Mouse (Mus musculus): Measurements from ENCODE around the gene Haus6. TPM values are rescaled to one million over a fixed set of nuclear protein-coding genes. Genes with fewer than 3 reads are reported as not detected.
A peak's percentile ranks its signal among the peaks of the same experiment; 100 is the strongest.

Gene Haus6
- polyA plus RNA-seq, 1 experiment from 2014 or later, result 30.7 TPM

DNA sequence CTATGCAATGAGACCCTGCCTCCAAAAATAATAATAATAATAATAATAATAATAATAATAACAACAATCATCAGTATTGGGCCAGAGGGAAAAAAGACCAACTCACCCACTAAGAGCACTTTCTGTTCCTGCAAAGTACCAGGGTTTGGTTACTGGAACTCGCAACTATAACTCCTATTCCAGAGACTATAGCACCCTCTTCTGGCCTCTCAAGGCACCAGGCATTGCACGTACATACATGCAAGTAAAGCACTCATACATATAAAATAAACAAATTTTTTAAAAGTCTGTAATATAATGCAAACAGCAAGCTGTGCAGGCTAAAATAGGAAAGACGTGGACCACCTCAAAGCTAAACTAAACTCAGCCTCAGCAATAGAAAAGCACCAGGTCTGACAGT, 23.6 kb downstream of the Haus6 start:
- Histone ChIP-seq H3K36me3 (ENCODE audit: control insufficient read depth, insufficient read depth, low read length) (peaks cover 5% of the 10 kb centered on the region), H3K4me3 (ENCODE audit: low read depth, low read length) (no peak overlapping the region)

DNA sequence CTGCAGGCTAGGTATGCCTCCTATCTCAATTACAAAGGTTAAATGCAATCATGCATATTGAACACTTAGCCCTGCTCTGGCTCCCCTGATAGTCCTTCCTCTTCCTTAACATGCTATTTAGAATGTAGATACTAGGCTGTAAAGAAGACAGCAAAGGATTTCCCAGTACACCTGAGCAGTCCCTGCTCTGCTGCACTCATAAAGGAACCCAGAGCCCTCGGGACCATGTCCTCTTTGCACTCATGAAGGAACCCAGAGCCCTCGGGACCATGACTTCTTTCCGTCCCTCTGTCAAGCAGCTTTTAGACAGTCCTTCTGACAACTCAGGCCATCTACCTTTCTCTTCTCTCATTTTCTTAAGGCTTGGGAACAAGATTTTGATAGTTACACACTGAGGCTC, 31.3 kb downstream of the Haus6 start:
- DNase-seq (ENCODE audit: low spot score), result no peak
- H3K4me1 ChIP-seq (ENCODE audit: control insufficient read depth, insufficient read depth, low read length), result peaks cover 7% of the 10 kb centered on the region; the same call in 1 of the 2 replicates
- no peaks in the 10 kb centered on the region for H3K9me3 ChIP-seq (ENCODE audit: control insufficient read depth, low read length)
- no peaks in the 10 kb centered on the region for H3K27me3 ChIP-seq (ENCODE audit: control insufficient read depth, insufficient read depth, low read length)
- no peak overlapping the region for H3K9ac ChIP-seq (ENCODE audit: low read length)
- peaks cover 14% of the 10 kb centered on the region for H3K36me3 ChIP-seq (ENCODE audit: control insufficient read depth, insufficient read depth, low read length)
- ATAC-seq (ENCODE audit: insufficient number of reproducible peaks, low FRiP score, low TSS enrichment, low read depth), result no peak
- no peak overlapping the region for H3K27ac ChIP-seq (replicated peaks; ENCODE audit: low read depth, low read length)
- no peak overlapping the region for H3K4me3 ChIP-seq (ENCODE audit: low read depth, low read length)
- 89% methylated on average over 3 of the region's 3 CpGs for WGBS
- H3K4me2 ChIP-seq (ENCODE audit: low read depth, severe bottlenecking), result no peak overlapping the region

More for the DNA sequence above, 23.6 kb downstream of the Haus6 start:
- no peaks in the 10 kb centered on the region for H3K4me1 ChIP-seq (ENCODE audit: control insufficient read depth, insufficient read depth, low read length)
- WGBS, result 89% methylated on average over 3 of the region's 3 CpGs
- H3K27me3 ChIP-seq (ENCODE audit: control insufficient read depth, insufficient read depth, low read length), result no peaks in the 10 kb centered on the region
- DNase-seq (ENCODE audit: low spot score) (no peak), ATAC-seq (ENCODE audit: insufficient number of reproducible peaks, low FRiP score, low TSS enrichment, low read depth) (no peak)
- H3K9me3 ChIP-seq (ENCODE audit: control insufficient read depth, low read length), result no peaks in the 10 kb centered on the region
- no peak overlapping the region for H3K27ac ChIP-seq (replicated peaks; ENCODE audit: low read depth, low read length)
- no peak overlapping the region for H3K9ac ChIP-seq (ENCODE audit: low read length)
- no peak overlapping the region for H3K4me2 ChIP-seq (ENCODE audit: low read depth, severe bottlenecking)

DNA sequence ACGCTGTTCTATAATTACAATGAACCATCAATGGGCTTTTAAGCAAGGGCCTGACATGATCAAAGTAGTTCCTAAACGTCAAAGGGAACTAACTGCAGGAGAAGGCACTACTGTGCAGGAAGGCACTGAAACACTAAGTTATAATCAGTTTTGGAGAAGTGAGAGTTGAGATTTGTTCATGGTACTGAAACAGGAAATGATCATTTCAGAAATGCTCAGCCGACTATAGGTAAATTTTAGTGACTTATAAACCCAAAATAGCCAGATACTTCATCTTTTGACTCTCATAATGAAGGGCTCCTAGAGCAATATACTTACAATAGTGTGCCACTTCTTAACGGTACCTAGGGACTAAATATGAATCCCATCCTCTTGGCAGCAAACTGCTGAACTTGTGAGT, 31.8 kb downstream of the Haus6 start:
- Histone ChIP-seq H3K4me1 (ENCODE audit: control insufficient read depth, insufficient read depth, low read length) (peaks cover 7% of the 10 kb centered on the region; the same call in 1 of the 2 replicates), H3K9me3 (ENCODE audit: control insufficient read depth, low read length) (no peaks in the 10 kb centered on the region), H3K4me3 (ENCODE audit: low read depth, low read length) (no peak overlapping the region), H3K9ac (ENCODE audit: low read length) (no peak overlapping the region), H3K4me2 (ENCODE audit: low read depth, severe bottlenecking) (no peak overlapping the region), H3K36me3 (ENCODE audit: control insufficient read depth, insufficient read depth, low read length) (peaks cover 14% of the 10 kb centered on the region), H3K27me3 (ENCODE audit: control insufficient read depth, insufficient read depth, low read length) (no peaks in the 10 kb centered on the region), H3K27ac (replicated peaks; ENCODE audit: low read depth, low read length) (no peak overlapping the region)
- ATAC-seq (ENCODE audit: insufficient number of reproducible peaks, low FRiP score, low TSS enrichment, low read depth) (no peak), DNase-seq (ENCODE audit: low spot score) (no peak)
- 66% methylated on average over 4 of the region's 4 CpGs for WGBS

DNA sequence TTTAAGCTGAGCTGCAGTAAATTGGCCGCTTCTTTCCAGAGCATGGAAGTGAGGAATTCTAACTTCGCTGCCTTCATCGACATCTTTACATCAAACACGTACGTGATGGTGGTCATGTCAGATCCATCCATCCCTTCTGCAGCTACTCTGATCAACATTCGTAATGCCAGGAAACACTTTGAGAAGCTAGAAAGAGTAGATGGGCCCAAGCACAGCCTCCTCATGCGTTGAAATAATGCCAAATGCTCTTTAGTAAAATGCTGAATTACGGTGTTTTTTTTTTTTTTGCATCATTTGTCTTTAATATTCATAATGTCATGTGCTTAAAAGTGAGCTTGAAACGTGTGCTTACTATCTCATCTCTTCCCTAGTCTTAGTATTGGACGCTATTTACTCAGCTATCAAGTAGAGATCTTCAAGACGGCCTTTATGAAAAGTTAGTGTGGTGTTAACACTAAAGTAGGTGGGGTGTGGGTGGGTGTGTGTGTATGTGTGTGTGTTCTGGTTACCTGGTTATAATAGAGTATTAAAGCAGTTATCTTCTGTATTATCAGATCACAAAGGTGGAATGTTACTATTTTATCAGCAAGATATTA, 35.1 kb downstream of the Haus6 start:
- 10% methylated on average over 11 of the region's 11 CpGs for WGBS
- ATAC-seq (ENCODE audit: insufficient number of reproducible peaks, low FRiP score, low TSS enrichment, low read depth) (no peak), DNase-seq (ENCODE audit: low spot score) (no peak)
- H3K4me3 ChIP-seq (ENCODE audit: low read depth, low read length), result peak overlapping the region; percentile 89
- peak overlapping the region; percentile 96 for H3K9ac ChIP-seq (ENCODE audit: low read length)
- H3K27ac ChIP-seq (replicated peaks; ENCODE audit: low read depth, low read length), result no peak overlapping the region
- no peaks in the 10 kb centered on the region for H3K9me3 ChIP-seq (ENCODE audit: control insufficient read depth, low read length)
- peak overlapping the region; percentile 85 for H3K4me2 ChIP-seq (ENCODE audit: low read depth, severe bottlenecking)
- H3K36me3 ChIP-seq (ENCODE audit: control insufficient read depth, insufficient read depth, low read length), result peaks cover 4% of the 10 kb centered on the region; the same call in 1 of the 2 replicates
- peaks cover 7% of the 10 kb centered on the region; the same call in 1 of the 2 replicates for H3K4me1 ChIP-seq (ENCODE audit: control insufficient read depth, insufficient read depth, low read length)
- H3K27me3 ChIP-seq (ENCODE audit: control insufficient read depth, insufficient read depth, low read length), result no peaks in the 10 kb centered on the region

DNA sequence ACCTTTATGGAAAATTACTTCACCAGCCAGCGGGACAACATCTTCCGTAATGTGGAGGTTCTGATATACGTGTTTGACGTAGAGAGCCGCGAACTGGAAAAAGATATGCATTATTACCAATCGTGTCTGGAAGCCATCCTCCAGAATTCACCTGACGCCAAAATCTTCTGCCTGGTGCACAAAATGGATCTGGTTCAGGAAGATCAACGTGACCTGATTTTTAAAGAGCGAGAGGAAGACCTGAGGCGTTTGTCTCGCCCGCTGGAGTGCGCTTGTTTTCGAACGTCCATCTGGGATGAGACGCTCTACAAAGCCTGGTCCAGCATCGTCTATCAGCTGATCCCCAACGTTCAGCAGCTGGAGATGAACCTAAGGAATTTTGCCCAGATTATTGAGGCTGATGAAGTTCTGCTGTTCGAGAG, 35.7 kb downstream of the Haus6 start:
- peak overlapping the region; percentile 89 for H3K4me3 ChIP-seq (ENCODE audit: low read depth, low read length)
- under 1% methylated on average over 20 of the region's 20 CpGs for WGBS
- H3K36me3 ChIP-seq (ENCODE audit: control insufficient read depth, insufficient read depth, low read length), result peaks cover 4% of the 10 kb centered on the region; the same call in 1 of the 2 replicates
- H3K9ac ChIP-seq (ENCODE audit: low read length), result peak overlapping the region; percentile 96
- H3K4me2 ChIP-seq (ENCODE audit: low read depth, severe bottlenecking), result peak overlapping the region; percentile 85
- ATAC-seq (ENCODE audit: insufficient number of reproducible peaks, low FRiP score, low TSS enrichment, low read depth) (no peak), DNase-seq (ENCODE audit: low spot score) (peak; percentile 44)
- no peaks in the 10 kb centered on the region for H3K27me3 ChIP-seq (ENCODE audit: control insufficient read depth, insufficient read depth, low read length)
- H3K27ac ChIP-seq (replicated peaks; ENCODE audit: low read depth, low read length), result peak overlapping the region; percentile 91; the same call in 1 of the 2 replicates
- H3K4me1 ChIP-seq (ENCODE audit: control insufficient read depth, insufficient read depth, low read length), result peaks cover 7% of the 10 kb centered on the region; the same call in 1 of the 2 replicates
- H3K9me3 ChIP-seq (ENCODE audit: control insufficient read depth, low read length), result no peaks in the 10 kb centered on the region

DNA sequence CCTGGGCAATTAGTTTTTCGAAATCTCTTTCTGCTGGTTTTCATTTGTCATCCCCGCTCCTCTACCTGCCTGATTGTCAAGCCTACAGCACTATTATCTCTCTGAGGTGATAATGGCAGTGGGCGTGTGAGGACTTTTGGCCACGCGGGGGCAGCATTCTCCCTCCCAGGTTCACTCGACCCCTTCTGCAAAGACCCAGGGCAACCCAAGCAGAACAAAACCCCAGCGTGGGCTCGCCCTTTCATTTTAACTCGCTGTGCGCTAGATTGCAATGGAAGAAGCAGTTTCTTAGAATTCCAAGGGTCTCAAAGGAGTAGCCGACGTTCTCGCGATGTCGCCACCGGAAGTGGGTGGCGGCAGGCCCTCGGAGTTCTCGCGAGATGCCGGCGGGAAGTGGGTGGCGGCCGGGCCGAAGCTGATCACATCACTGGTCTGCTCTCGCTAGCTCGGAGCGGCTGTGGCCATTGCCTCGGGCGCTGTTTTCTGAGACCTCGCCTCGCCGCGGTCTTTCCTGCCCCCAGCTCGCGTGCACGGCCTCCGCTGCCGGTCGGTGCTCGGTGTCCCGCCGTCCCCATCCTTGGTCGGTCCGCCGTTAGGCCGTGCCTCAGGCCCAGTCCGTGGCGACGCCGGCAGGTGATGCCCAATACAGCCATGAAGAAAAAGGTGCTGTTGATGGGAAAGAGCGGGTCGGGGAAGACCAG, 36.4 kb downstream of the Haus6 start, which contains the start of gene Rraga:
Gene Rraga, plus strand, starts transcription at position 386 of the 701 bp plus-strand sequence.
- 0% methylated on average over 53 of the region's 53 CpGs for WGBS
- no peaks in the 10 kb centered on the region for H3K27me3 ChIP-seq (ENCODE audit: control insufficient read depth, insufficient read depth, low read length)

DNA sequence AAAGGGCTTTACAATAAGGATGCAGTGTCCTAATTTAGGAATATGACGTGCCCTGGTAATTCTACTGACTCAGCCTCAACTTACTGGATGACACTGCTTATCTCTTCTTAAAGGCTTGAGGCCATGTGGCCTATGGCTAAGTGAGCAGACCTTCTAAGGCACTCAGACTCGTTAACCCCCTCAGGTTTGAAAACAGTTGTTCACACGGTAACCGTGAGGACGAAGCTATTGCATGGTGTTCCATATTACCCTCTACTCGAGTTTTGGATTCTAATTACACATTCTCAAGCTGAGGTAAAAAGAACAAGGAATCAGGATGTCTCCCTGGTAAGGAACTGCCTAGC, 36.9 kb downstream of the Haus6 start:
- Histone ChIP-seq H3K9me3 (ENCODE audit: control insufficient read depth, low read length) (no peaks in the 10 kb centered on the region), H3K4me3 (ENCODE audit: low read depth, low read length) (peak overlapping the region; percentile 89), H3K9ac (ENCODE audit: low read length) (peak overlapping the region; percentile 96), H3K27me3 (ENCODE audit: control insufficient read depth, insufficient read depth, low read length) (no peaks in the 10 kb centered on the region), H3K4me1 (ENCODE audit: control insufficient read depth, insufficient read depth, low read length) (peaks cover 7% of the 10 kb centered on the region; the same call in 1 of the 2 replicates), H3K27ac (replicated peaks; ENCODE audit: low read depth, low read length) (peak overlapping the region; percentile 91; the same call in 1 of the 2 replicates), H3K4me2 (ENCODE audit: low read depth, severe bottlenecking) (peak overlapping the region; percentile 85; the same call in 1 of the 2 replicates), H3K36me3 (ENCODE audit: control insufficient read depth, insufficient read depth, low read length) (peaks cover 4% of the 10 kb centered on the region; the same call in 1 of the 2 replicates)
- DNase-seq (ENCODE audit: low spot score), result no peak
- ATAC-seq (ENCODE audit: insufficient number of reproducible peaks, low FRiP score, low TSS enrichment, low read depth), result no peak; the same call in 1 of the 2 replicates
- 21% methylated on average over 6 of the region's 6 CpGs for WGBS

More for the DNA sequence above, 36.4 kb downstream of the Haus6 start, which contains the start of gene Rraga:
- H3K36me3 ChIP-seq (ENCODE audit: control insufficient read depth, insufficient read depth, low read length), result peaks cover 4% of the 10 kb centered on the region; the same call in 1 of the 2 replicates
- H3K4me2 ChIP-seq (ENCODE audit: low read depth, severe bottlenecking), result peak within 1 kb of the TSS; percentile 85
- DNase-seq (ENCODE audit: low spot score), result peak; percentile 98
- ATAC-seq (ENCODE audit: insufficient number of reproducible peaks, low FRiP score, low TSS enrichment, low read depth), result peak; percentile 96
- no peaks in the 10 kb centered on the region for H3K9me3 ChIP-seq (ENCODE audit: control insufficient read depth, low read length)
- peak within 1 kb of the TSS; percentile 96 for H3K9ac ChIP-seq (ENCODE audit: low read length)
- H3K27ac ChIP-seq (replicated peaks; ENCODE audit: low read depth, low read length), result peak within 1 kb of the TSS; percentile 91
- H3K4me1 ChIP-seq (ENCODE audit: control insufficient read depth, insufficient read depth, low read length), result peaks cover 7% of the 10 kb centered on the region; the same call in 1 of the 2 replicates
- peak within 1 kb of the TSS; percentile 89 for H3K4me3 ChIP-seq (ENCODE audit: low read depth, low read length)

DNA sequence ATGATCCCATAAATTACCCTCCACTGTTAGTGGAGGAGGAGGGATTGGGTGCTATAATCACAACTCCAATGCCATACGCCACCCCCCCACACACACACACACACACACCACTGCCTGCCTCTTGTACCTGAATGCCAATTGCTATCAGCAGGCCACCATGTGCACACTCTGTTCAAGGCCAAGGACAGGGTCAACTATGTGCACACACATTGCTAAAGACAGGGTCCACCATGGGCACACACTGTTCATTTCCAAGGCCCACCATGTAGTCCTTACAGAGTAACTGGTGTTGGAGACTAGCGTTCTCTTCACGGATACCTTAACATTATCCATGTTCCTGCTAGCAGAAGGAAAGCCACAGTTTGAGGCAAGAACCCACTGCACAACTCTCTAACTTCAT, 50.8 kb downstream of the Haus6 start:
- Histone ChIP-seq H3K27me3 (ENCODE audit: control insufficient read depth, insufficient read depth, low read length) (no peaks in the 10 kb centered on the region), H3K4me2 (ENCODE audit: low read depth, severe bottlenecking) (no peak overlapping the region), H3K9me3 (ENCODE audit: control insufficient read depth, low read length) (no peaks in the 10 kb centered on the region), H3K4me1 (ENCODE audit: control insufficient read depth, insufficient read depth, low read length) (no peaks in the 10 kb centered on the region), H3K9ac (ENCODE audit: low read length) (no peak overlapping the region), H3K27ac (replicated peaks; ENCODE audit: low read depth, low read length) (no peak overlapping the region), H3K36me3 (ENCODE audit: control insufficient read depth, insufficient read depth, low read length) (no peaks in the 10 kb centered on the region), H3K4me3 (ENCODE audit: low read depth, low read length) (no peak overlapping the region)
- DNase-seq (ENCODE audit: low spot score), result no peak
- WGBS, result 98% methylated on average over 3 of the region's 3 CpGs
- ATAC-seq (ENCODE audit: insufficient number of reproducible peaks, low FRiP score, low TSS enrichment, low read depth), result no peak

Measured in limb, embryonic 11.5 days (tissue).